Mouse (Mus musculus): ENCODE data around the gene Icosl. TPM values are rescaled to one million over a fixed set of nuclear protein-coding genes. Genes with fewer than 3 reads are reported as not detected.

Icosl gene
- polyA plus RNA-seq, 1 experiment from 2014 or later = 1.2 TPM

- Histone ChIP-seq H3K27me3 (no peaks in the 10 kb centered on the region), H3K27ac (replicated peaks) (no peak overlapping the region), H3K9ac (replicated peaks) (no peak overlapping the region), H3K4me3 (no peak overlapping the region), H3K9me3 (no peaks in the 10 kb centered on the region), H3K4me2 (replicated peaks) (no peak overlapping the region), H3K36me3 (no peaks in the 10 kb centered on the region), H3K4me1 (no peaks in the 10 kb centered on the region)
- WGBS = 86% methylated on average over 5 of the region's 5 CpGs
- no peak for ATAC-seq (ENCODE audit: low FRiP score, low read depth)
These were observed 9.2 kb downstream of the Icosl start for GRCm38 (mm10) chr10:78078276-78078675.

GRCm38 (mm10) chr10:78079955-78080591 is 11.0 kb downstream of the Icosl start:
- Histone ChIP-seq H3K4me2 (replicated peaks) (no peak overlapping the region), H3K27me3 (no peaks in the 10 kb centered on the region), H3K4me3 (no peak overlapping the region), H3K36me3 (no peaks in the 10 kb centered on the region), H3K9me3 (no peaks in the 10 kb centered on the region), H3K9ac (replicated peaks) (no peak overlapping the region), H3K4me1 (no peaks in the 10 kb centered on the region), H3K27ac (replicated peaks) (no peak overlapping the region)
- no peak for ATAC-seq (ENCODE audit: low FRiP score, low read depth)
- 86% methylated on average over 4 of the region's 4 CpGs for WGBS

GRCm38 (mm10) chr10:78084073-78084472 is 15.0 kb downstream of the Icosl start:
- no peak for ATAC-seq (ENCODE audit: low FRiP score, low read depth)
- Histone ChIP-seq H3K4me1 (no peaks in the 10 kb centered on the region), H3K36me3 (no peaks in the 10 kb centered on the region), H3K9me3 (no peaks in the 10 kb centered on the region), H3K27me3 (no peaks in the 10 kb centered on the region), H3K4me3 (no peak overlapping the region), H3K9ac (replicated peaks) (no peak overlapping the region), H3K4me2 (replicated peaks) (no peak overlapping the region), H3K27ac (replicated peaks) (no peak overlapping the region)
- WGBS = 70% methylated on average over 1 of the region's 1 CpGs

GRCm38 (mm10) chr10:78085711-78086110 is 16.6 kb downstream of the Icosl start:
- ATAC-seq (ENCODE audit: low FRiP score, low read depth) = no peak
- no peak overlapping the region for H3K27ac ChIP-seq (replicated peaks)
- H3K9ac ChIP-seq (replicated peaks) = no peak overlapping the region
- H3K27me3 ChIP-seq = no peaks in the 10 kb centered on the region
- no peaks in the 10 kb centered on the region for H3K9me3 ChIP-seq
- no peak overlapping the region for H3K4me2 ChIP-seq (replicated peaks)
- H3K4me3 ChIP-seq = no peak overlapping the region
- 90% methylated on average over 6 of the region's 6 CpGs for WGBS
- H3K4me1 ChIP-seq = no peaks in the 10 kb centered on the region
- H3K36me3 ChIP-seq = no peaks in the 10 kb centered on the region

- 84% methylated on average over 10 of the region's 10 CpGs for whole genome bisulfite sequencing
- ATAC-seq (ENCODE audit: low FRiP score, low read depth) = no peak
These were observed 17.5 kb downstream of the Icosl start for GRCm38 (mm10) chr10:78086444-78087061.

GRCm38 (mm10) chr10:78087101-78087511 is 18.0 kb downstream of the Icosl start:
- Histone ChIP-seq H3K4me3 (no peak overlapping the region), H3K4me2 (replicated peaks) (no peak overlapping the region), H3K36me3 (no peaks in the 10 kb centered on the region), H3K4me1 (no peaks in the 10 kb centered on the region), H3K27ac (replicated peaks) (no peak overlapping the region), H3K9me3 (no peaks in the 10 kb centered on the region), H3K27me3 (no peaks in the 10 kb centered on the region), H3K9ac (replicated peaks) (no peak overlapping the region)
- no peak for ATAC-seq (ENCODE audit: low FRiP score, low read depth)
- 85% methylated on average over 6 of the region's 6 CpGs for WGBS

More at GRCm38 (mm10) chr10:78086444-78087061, 17.5 kb downstream of the Icosl start:
- no peak overlapping the region for H3K27ac ChIP-seq (replicated peaks)
- H3K4me2 ChIP-seq (replicated peaks) = no peak overlapping the region
- H3K27me3 ChIP-seq = no peaks in the 10 kb centered on the region
- no peaks in the 10 kb centered on the region for H3K9me3 ChIP-seq
- H3K4me3 ChIP-seq = no peak overlapping the region
- no peak overlapping the region for H3K9ac ChIP-seq (replicated peaks)
- no peaks in the 10 kb centered on the region for H3K36me3 ChIP-seq
- no peaks in the 10 kb centered on the region for H3K4me1 ChIP-seq

- no peak overlapping the region for H3K4me2 ChIP-seq (replicated peaks)
- 71% methylated on average over 6 of the region's 6 CpGs for WGBS
- H3K9ac ChIP-seq (replicated peaks) = no peak overlapping the region
- no peaks in the 10 kb centered on the region for H3K27me3 ChIP-seq
- H3K36me3 ChIP-seq = no peaks in the 10 kb centered on the region
- H3K4me3 ChIP-seq = no peak overlapping the region
- H3K9me3 ChIP-seq = no peaks in the 10 kb centered on the region
- no peak overlapping the region for H3K27ac ChIP-seq (replicated peaks)
- no peaks in the 10 kb centered on the region for H3K4me1 ChIP-seq
- no peak for ATAC-seq (ENCODE audit: low FRiP score, low read depth)
These were observed 21.1 kb downstream of the Icosl start for GRCm38 (mm10) chr10:78090246-78090645.

- H3K4me2 ChIP-seq (replicated peaks) = no peak overlapping the region
- no peaks in the 10 kb centered on the region for H3K4me1 ChIP-seq
- 86% methylated on average over 4 of the region's 4 CpGs for WGBS
These were observed 21.8 kb downstream of the Icosl start for GRCm38 (mm10) chr10:78090706-78091491.

GRCm38 (mm10) chr10:78091865-78092724 is 23.0 kb downstream of the Icosl start:
- ATAC-seq (ENCODE audit: low FRiP score, low read depth) = no peak
- Histone ChIP-seq H3K4me1 (no peaks in the 10 kb centered on the region), H3K27ac (replicated peaks) (no peak overlapping the region), H3K9me3 (no peaks in the 10 kb centered on the region), H3K36me3 (no peaks in the 10 kb centered on the region), H3K27me3 (no peaks in the 10 kb centered on the region), H3K9ac (replicated peaks) (no peak overlapping the region), H3K4me3 (no peak overlapping the region), H3K4me2 (replicated peaks) (no peak overlapping the region)
- WGBS = 87% methylated on average over 23 of the region's 23 CpGs

More at GRCm38 (mm10) chr10:78090706-78091491, 21.8 kb downstream of the Icosl start:
- no peak for ATAC-seq (ENCODE audit: low FRiP score, low read depth)
- no peak overlapping the region for H3K4me3 ChIP-seq
- H3K9ac ChIP-seq (replicated peaks) = no peak overlapping the region
- H3K27ac ChIP-seq (replicated peaks) = no peak overlapping the region
- no peaks in the 10 kb centered on the region for H3K9me3 ChIP-seq
- no peaks in the 10 kb centered on the region for H3K27me3 ChIP-seq
- H3K36me3 ChIP-seq = no peaks in the 10 kb centered on the region

GRCm38 (mm10) chr10:78092725-78093029 is 23.6 kb downstream of the Icosl start:
- H3K36me3 ChIP-seq = no peaks in the 10 kb centered on the region
- H3K4me3 ChIP-seq = no peak overlapping the region
- no peak overlapping the region for H3K27ac ChIP-seq (replicated peaks)
- H3K4me1 ChIP-seq = no peaks in the 10 kb centered on the region
- H3K27me3 ChIP-seq = no peaks in the 10 kb centered on the region
- WGBS = 90% methylated on average over 13 of the region's 13 CpGs
- H3K4me2 ChIP-seq (replicated peaks) = no peak overlapping the region
- ATAC-seq (ENCODE audit: low FRiP score, low read depth) = no peak
- no peaks in the 10 kb centered on the region for H3K9me3 ChIP-seq
- no peak overlapping the region for H3K9ac ChIP-seq (replicated peaks)

GRCm38 (mm10) chr10:78095221-78095620 is 26.1 kb downstream of the Icosl start:
- Histone ChIP-seq H3K27ac (replicated peaks) (no peak overlapping the region), H3K4me1 (no peaks in the 10 kb centered on the region), H3K4me3 (no peak overlapping the region), H3K4me2 (replicated peaks) (no peak overlapping the region), H3K27me3 (no peaks in the 10 kb centered on the region), H3K9ac (replicated peaks) (no peak overlapping the region), H3K36me3 (no peaks in the 10 kb centered on the region), H3K9me3 (no peaks in the 10 kb centered on the region)
- ATAC-seq (ENCODE audit: low FRiP score, low read depth) = no peak
